Comparison of ENCODE assay signal across 10 mouse cellular contexts in genomic region chr2:72056081-72056874, GRCm38 (mm10).
DNase-seq lines count a peak whose midpoint lies in the region; ATAC-seq lines count a peak whose summit lies in the region.
"Had no signal": no experiment of that assay in that cellular context is flagged by ENCODE, and none has a peak within 500 bp of the region (broad histone marks: within the 10 kb centered on the region; RNA-seq: fewer than 3 reads in every experiment).

No protein-coding gene starts in this region.

- H3K27ac ChIP-seq in forebrain, embryonic 10.5 days, result peak overlapping the region; percentile 61; the same call in 1 of the 2 replicates
- no peak overlapping the region for H3K27ac ChIP-seq in forebrain, embryonic 11.5 days (ENCODE audit: low read depth, low read length)
- peak overlapping the region; percentile 90 for H3K27ac ChIP-seq in brown adipose tissue, adult 24 weeks (replicated peaks; ENCODE audit: low read depth, low read length)
- H3K27ac ChIP-seq in hindbrain, embryonic 14.5 days, result peak overlapping the region; percentile 71
- H3K27ac ChIP-seq in limb, embryonic 10.5 days, result peak overlapping the region; percentile 42

- H3K4me3 ChIP-seq in forebrain, embryonic 10.5 days, result 0 out of 2 replicates have a peak overlapping the region, but pooled peaks have one; percentile 24
- no peak overlapping the region for H3K4me3 ChIP-seq in forebrain, embryonic 11.5 days (ENCODE audit: low read depth, low read length)
- peak overlapping the region; percentile 34 for H3K4me3 ChIP-seq in brown adipose tissue, adult 24 weeks (ENCODE audit: insufficient read depth, low read depth, low read length)
- no peak overlapping the region; the same call in 1 of the 2 replicates for H3K4me3 ChIP-seq in hindbrain, embryonic 14.5 days (replicated peaks; ENCODE audit: low read length)
- no peak overlapping the region; the same call in 1 of the 2 replicates for H3K4me3 ChIP-seq in limb, embryonic 10.5 days

- no peak overlapping the region for H3K4me2 ChIP-seq in forebrain, embryonic 11.5 days (ENCODE audit: low read depth, low read length, severe bottlenecking)
- H3K4me2 ChIP-seq in hindbrain, embryonic 14.5 days (replicated peaks), result peak overlapping the region; percentile 28; the same call in 1 of the 2 replicates

- H3K4me1 ChIP-seq in forebrain, embryonic 10.5 days, result peaks cover 23% of the 10 kb centered on the region
- no peaks in the 10 kb centered on the region; the same call in 1 of the 2 replicates for H3K4me1 ChIP-seq in forebrain, embryonic 11.5 days (replicated peaks; ENCODE audit: control insufficient read depth, insufficient read depth, low read length)
- H3K4me1 ChIP-seq in brown adipose tissue, adult 24 weeks (ENCODE audit: control insufficient read depth, insufficient read depth, insufficient read length, low read length), result peaks cover 6% of the 10 kb centered on the region; the same call in 1 of the 2 replicates
- no peaks in the 10 kb centered on the region for H3K4me1 ChIP-seq in hindbrain, embryonic 14.5 days (replicated peaks; ENCODE audit: control insufficient read depth, insufficient read depth, low read length)
- H3K4me1 ChIP-seq in limb, embryonic 10.5 days, result peaks cover 15% of the 10 kb centered on the region

- no peak for ATAC-seq in forebrain, embryonic 11.5 days (replicated peaks; ENCODE audit: low FRiP score)
- ATAC-seq in hindbrain, embryonic 14.5 days (ENCODE audit: low FRiP score), result no peak
- ATAC-seq in megakaryocyte progenitor cell, adult 5-6 weeks (replicated peaks; ENCODE audit: poor library complexity), result no peak
- ATAC-seq: forebrain, embryonic 14.5 days had no signal

- no peaks in the 10 kb centered on the region for H3K9me3 ChIP-seq in forebrain, embryonic 10.5 days
- H3K9me3 ChIP-seq in forebrain, embryonic 11.5 days (ENCODE audit: control insufficient read depth, low read length), result no peaks in the 10 kb centered on the region
- H3K9me3 ChIP-seq in hindbrain, embryonic 14.5 days (ENCODE audit: control insufficient read depth, low read length), result no peaks in the 10 kb centered on the region
- H3K9me3 ChIP-seq in limb, embryonic 10.5 days (replicated peaks), result no peaks in the 10 kb centered on the region

- H3K36me3 ChIP-seq in forebrain, embryonic 10.5 days (replicated peaks), result no peaks in the 10 kb centered on the region
- H3K36me3 ChIP-seq in forebrain, embryonic 11.5 days (ENCODE audit: control insufficient read depth, insufficient read depth, low read length), result no peaks in the 10 kb centered on the region
- H3K36me3 ChIP-seq in hindbrain, embryonic 14.5 days (replicated peaks; ENCODE audit: control insufficient read depth, insufficient read depth), result no peaks in the 10 kb centered on the region
- no peaks in the 10 kb centered on the region for H3K36me3 ChIP-seq in limb, embryonic 10.5 days

- H3K27me3 ChIP-seq in forebrain, embryonic 10.5 days (ENCODE audit: poor library complexity, severe bottlenecking), result no peaks in the 10 kb centered on the region
- no peaks in the 10 kb centered on the region for H3K27me3 ChIP-seq in forebrain, embryonic 11.5 days (ENCODE audit: control insufficient read depth, insufficient read depth, low read length)
- no peaks in the 10 kb centered on the region for H3K27me3 ChIP-seq in hindbrain, embryonic 14.5 days (ENCODE audit: control insufficient read depth, insufficient read depth, low read length)
- H3K27me3 ChIP-seq in limb, embryonic 10.5 days (ENCODE audit: low read depth, poor library complexity, severe bottlenecking), result no peaks in the 10 kb centered on the region

- WGBS in forebrain, embryonic 10.5 days, result 69% methylated on average over 11 of the region's 11 CpGs
- WGBS in forebrain, embryonic 11.5 days, result 67% methylated on average over 11 of the region's 11 CpGs
- 67% methylated on average over 11 of the region's 11 CpGs for WGBS in hindbrain, embryonic 14.5 days
- WGBS in limb, embryonic 10.5 days, result 76% methylated on average over 11 of the region's 11 CpGs

- H3K9ac ChIP-seq in forebrain, embryonic 11.5 days (ENCODE audit: low read length), result no peak overlapping the region
- H3K9ac ChIP-seq in hindbrain, embryonic 14.5 days, result no peak overlapping the region

- DNase-seq in forebrain, embryonic 10.5 days (ENCODE audit: extremely low spot score, low spot score), result no peak
- no peak for DNase-seq in forebrain, embryonic 11.5 days (ENCODE audit: low spot score)
- no peak for DNase-seq in hindbrain, embryonic 14.5 days (ENCODE audit: low spot score)
- no peak for DNase-seq in limb, embryonic 10.5 days (ENCODE audit: low spot score)
- no peak for DNase-seq in MN1 (ENCODE audit: low spot score)
- DNase-seq in thymus, postnatal 14 days, result no peak
- DNase-seq: cerebellum, adult 11 months had no signal

Comparison
In these comparisons a context has a peak if more than half of its experiments do, and no peak if none do; other contexts are left out.
1. H3K4me3 ChIP-seq: peak in forebrain, embryonic 10.5 days (single experiment) and brown adipose tissue, adult 24 weeks (single experiment); none in forebrain, embryonic 11.5 days (single experiment), hindbrain, embryonic 14.5 days (single experiment) and limb, embryonic 10.5 days (single experiment).